Mouse (Mus musculus): ENCODE data around the gene Ppp3r2.

Ppp3r2 gene

DNA sequence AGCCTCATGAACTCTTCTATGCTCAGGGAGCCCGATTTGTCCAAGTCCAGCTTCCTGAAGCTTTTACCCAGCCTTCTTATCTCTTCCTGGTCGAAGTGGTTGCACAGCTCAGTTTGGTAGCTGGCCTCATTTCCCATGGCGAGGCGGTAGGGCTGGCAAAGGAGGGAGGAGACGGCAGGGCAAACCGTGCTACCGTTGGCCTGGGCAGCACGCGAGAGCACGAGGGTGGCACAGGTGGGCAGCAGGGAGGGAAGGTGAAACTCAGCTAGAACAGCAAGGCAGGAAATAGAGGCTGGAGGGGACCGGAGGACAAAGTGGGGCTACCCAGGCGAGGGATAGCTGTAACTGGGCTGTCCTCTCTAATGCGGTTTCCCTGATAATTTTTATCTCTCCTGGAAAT, at the start of gene Ppp3r2:
Gene Ppp3r2 (minus strand): TSS at position 213 of the 400 bp plus-strand sequence.
- no peak for ATAC-seq (ENCODE audit: low TSS enrichment)

DNA sequence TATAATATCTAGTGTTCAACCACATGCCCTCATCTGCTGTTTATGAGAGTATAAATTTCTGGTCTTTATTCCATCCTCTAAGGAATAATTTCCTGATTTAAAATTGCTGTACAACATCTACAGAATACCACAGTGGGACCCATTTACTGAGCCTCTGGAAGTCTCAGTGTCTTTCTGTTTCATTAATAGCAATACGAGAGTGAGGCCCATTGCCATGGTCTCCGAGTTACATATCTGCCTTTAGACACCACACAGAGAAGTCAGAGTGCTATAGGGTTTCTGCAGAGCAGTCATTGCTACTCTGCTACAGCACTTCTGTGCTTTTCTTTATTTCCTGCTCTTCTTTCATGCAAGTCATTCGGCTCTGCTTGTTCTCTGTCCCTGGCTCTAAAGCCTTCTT, 47.5 kb upstream of the Ppp3r2 start:
- no peak for ATAC-seq (ENCODE audit: low TSS enrichment)

DNA sequence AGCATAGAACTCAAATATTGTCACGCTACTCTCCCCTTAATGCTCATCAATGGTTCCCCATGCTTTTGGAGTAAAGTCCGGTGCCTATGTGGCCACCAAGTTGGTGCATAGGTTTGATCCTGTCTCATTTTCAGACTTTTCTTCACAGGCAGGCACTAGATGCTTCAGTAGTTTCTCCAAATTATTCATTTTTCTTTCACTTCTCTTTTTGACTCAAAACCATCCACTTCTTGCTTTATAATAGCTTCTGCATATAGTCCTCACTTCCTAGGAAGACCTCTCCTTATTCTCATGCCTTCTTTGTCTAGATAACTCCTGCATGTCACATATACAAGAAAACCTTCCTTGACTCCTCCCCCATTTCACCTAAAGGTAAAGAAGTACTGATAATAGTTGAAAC, 42.1 kb upstream of the Ppp3r2 start:
- ATAC-seq (ENCODE audit: low TSS enrichment), result no peak

DNA sequence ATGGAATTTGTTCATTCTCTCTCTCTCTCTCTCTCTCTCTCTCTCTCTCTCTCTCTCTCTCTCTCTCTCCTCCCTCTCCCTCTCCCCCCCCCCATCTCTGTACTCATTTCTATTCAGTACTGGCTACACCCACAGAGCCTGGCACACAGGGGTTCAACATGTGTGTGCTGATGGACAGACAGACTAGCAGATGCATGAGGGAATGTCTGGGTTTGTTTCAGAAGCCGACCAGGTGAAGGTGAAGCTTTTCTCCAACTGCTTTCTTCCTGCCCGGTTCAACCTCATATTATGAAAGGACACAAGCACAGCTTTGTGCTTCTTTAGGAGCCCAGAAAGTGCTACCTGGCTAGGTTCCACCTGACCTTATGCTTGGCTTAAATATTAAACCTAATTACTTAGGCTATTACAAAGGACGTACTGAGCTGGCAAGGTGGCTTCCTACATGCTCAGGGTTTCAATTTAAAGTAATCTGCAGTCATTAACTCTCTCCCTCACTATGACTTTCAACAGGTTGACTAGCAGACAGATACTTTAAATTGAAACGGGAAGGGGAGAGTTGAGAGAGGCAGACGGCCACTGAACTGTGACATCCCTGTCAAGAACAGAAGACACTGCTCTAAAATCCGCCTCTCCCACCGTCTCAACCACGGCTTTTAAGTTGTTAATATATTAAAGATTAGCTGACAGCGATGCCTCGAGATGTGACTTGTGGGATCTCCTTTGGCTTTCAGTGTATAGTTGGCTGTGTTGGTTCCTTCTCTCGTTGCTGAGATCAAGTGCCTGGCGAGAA, 9.8 kb upstream of the Ppp3r2 start:
- ATAC-seq (ENCODE audit: low TSS enrichment), result no peak

DNA sequence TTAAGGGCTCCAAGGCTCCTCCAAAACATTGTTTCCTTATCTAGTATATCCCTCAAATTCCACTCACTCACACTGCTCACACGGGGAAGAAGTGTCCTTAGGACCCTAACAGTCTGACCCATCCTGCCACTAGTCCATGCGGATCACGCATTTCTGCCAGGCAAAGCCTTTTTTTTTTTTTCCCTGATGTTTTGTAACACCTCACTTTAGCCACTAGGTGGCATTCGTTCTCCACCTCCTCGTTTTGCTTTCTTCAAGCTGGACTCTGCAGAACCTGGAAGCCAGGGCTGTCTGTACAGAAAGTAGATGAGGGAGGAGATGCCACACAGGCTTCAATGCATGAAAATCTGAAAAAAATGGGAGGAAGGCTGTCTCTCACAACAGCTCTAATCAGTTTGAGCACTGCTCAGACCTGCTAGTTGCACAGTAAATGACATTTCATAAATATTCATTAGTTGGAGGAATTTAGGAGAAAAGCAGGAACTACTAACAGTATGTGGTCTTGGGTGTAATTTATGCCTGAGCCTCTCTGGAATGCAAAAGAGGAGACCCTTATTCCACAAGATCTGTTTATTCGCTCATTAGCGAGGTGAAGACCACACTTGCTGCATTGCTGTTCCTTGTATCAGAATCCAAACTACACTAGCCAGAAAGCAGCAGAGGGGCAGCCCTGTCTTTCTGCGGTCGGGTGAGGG, 6.9 kb upstream of the Ppp3r2 start:
- peak; percentile 93 for ATAC-seq (ENCODE audit: low TSS enrichment)

DNA sequence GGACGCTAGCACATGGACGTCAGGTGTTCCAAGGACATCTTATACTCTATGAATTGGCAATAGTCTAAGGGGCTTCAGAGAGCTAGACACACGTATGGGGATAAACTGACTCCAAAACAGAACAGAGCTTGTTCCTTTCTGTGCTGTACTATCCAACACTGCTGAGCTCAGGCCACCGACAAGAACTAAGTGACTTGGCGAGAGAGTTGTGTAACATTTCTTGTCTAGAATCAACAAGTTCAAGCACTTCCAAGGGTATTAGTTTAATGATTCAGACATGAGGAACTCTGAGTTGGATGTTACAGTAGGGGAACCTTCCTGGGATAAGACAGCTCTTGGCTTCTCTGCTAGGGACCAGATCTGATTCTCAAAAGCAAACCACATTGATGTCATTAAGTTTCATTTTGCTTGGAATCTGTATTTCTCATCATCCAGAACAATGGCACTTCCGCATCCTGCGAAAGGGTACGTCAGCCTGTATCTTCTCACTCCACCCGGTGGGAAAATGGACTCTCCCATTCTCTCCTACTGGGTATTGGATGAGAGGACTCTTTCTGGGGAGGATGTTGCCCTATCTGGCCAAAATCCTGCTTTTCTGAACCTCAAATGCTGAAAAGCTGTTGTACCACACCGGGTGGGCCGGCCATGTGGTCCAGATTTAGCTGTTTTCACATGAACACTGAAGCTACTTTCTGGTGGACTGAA, 1.5 kb downstream of the Ppp3r2 start:
- no peak for ATAC-seq (ENCODE audit: low TSS enrichment)

DNA sequence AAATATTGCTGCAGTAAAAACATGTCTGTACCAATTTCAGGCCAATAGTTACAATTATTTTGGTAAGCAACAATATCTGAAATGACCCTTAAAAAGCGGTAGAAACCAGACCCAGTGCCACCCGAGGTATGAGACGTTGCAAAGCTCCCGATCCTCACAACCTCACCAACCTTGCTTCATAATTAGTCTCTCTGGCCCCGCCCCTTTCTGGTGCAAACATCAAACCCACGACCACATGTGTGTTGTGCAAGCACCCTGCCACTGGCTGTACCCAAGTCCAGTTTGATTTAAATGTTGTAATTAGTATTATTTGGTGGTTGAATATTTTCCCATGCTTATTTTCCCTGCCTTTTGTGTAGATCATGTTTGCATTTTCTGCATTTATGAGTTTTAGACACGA, 5.0 kb downstream of the Ppp3r2 start:
- ATAC-seq (ENCODE audit: low TSS enrichment), result no peak

DNA sequence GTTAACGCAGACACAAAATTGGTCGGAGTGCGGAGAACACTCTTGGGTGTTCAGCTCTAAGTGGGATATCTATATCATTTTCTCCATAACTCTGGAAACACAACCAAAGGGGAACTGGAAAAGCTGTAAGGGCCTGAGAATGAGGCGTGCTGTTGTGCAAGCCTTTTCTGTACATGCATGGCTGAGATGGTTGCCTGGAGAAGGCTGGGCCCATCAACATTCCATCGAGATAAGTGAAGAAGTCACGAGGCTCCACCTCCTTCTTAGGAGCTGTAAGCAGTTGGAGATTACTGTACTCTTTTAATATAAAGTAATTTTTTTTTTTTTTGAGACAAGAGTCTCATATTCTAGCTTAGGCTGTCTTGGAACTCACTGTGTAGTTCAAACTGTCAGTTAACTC, 5.8 kb downstream of the Ppp3r2 start:
- ATAC-seq (ENCODE audit: low TSS enrichment), result no peak

DNA sequence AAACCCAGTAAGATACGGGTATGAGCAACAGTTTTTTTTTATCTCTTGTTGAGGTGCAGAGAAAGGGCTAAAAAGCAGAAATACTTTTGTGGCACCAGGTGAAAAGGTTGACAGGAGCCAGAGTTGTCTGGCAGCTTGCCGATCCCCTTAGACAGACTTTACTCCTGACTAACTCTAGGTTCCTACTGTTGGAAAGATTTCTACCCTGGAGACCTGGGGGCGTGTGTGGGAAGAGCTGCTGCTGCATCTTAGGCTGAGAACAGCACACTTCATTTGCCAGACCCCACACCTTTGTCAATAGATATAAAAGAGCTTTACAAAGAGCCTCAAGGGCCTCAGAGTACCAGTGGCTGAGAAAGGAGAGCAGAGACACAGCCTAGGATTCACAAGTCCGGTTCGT, 17.0 kb downstream of the Ppp3r2 start:
- peak; percentile 31; the same call in 1 of the 2 replicates for ATAC-seq (ENCODE audit: low TSS enrichment)

DNA sequence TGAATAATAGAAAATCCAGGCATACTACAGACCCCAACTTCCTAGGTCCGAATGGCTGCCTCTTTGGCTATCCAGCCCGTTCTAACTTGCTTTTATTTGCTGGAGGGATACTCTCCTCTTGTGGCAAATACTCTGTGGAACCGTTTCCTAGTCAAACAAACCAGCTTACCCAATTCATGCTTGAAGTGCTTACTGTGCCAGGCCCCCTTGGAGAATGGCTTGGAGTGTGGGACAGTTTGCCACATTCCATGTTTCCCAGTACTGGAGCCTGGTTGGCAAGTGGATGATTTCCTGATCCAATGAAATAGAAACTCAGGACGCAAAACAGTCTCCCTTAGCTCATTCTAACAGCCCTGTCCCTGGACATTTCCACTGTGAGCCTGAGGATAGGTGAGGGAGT, 19.6 kb downstream of the Ppp3r2 start:
- no peak for ATAC-seq (ENCODE audit: low TSS enrichment)

DNA sequence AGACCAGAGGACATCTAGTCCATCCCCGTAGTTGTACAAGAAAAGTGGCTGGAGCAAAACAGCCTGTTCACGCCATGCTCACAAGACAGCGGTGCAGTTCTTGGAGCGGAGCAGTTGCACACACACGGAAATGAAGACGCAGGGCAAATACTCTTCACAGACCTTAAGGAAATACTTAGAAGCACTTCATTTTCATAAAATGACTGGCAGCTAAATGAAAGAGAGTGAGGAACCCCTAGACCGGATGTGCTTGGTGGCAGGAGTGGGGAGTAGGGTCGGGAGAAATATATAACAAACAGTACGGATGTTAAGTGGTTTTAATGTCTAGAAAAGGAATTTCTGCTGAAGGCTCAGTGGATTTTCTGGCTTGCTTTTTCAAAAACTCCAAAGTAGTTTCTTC, 20.2 kb downstream of the Ppp3r2 start:
- no peak for ATAC-seq (ENCODE audit: low TSS enrichment)

DNA sequence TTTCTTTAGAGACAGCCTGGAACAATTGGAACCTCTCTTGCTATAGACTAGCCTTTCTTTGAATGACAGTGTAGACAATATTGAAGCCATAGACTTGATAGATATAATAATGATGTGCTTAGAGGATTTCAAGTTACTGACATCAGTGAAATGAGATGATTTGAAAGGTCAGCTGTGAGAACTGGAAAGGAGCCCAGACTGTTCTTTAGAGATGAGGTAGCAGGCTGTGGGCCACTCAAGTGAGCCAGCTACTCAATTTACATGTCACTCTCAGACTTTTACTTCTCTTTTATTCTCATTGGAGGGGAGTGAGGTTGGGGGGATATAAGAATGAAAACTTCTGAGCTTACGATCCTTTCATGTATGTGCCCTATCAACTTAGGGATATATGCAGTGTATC, 22.4 kb downstream of the Ppp3r2 start:
- peak; percentile 9; the same call in 1 of the 2 replicates for ATAC-seq (ENCODE audit: low TSS enrichment)

DNA sequence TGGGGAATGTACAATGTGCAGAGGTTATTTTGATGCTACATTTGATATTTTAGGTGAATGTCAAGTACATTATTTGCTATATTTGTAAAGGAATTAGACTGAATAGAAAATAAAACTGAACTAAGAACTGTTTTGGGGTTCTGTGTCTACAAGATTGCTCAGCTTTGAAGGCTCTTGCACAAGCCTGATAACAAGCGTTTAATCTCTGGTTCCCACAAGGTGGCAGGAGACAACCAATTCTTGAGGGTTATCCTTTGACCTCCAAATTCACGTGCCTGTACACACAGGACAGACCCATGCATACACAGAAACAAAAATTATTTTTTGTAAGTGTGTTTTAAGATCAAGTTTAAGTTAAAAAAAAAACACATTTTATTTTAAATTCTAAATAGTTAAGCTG, 41.9 kb downstream of the Ppp3r2 start:
- no peak for ATAC-seq (ENCODE audit: low TSS enrichment)

DNA sequence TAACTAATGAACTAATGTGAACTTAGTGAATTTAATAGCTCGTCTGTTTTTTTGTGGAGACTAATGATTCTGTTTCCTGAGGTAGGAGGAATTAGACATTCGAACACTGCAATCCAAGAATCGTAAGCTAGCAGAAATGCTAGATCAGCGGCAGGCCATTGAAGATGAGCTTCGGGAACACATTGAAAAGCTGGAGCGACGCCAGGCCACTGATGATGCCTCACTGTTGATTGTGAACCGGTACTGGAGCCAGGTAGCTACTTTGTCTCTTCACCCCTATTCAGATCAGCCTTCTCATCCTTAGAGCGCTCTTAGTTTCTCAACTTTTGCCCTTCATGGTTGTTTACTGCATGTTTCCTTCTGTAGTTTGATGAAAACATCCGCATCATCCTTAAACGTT, 44.0 kb downstream of the Ppp3r2 start:
- no peak for ATAC-seq (ENCODE audit: low TSS enrichment)

DNA sequence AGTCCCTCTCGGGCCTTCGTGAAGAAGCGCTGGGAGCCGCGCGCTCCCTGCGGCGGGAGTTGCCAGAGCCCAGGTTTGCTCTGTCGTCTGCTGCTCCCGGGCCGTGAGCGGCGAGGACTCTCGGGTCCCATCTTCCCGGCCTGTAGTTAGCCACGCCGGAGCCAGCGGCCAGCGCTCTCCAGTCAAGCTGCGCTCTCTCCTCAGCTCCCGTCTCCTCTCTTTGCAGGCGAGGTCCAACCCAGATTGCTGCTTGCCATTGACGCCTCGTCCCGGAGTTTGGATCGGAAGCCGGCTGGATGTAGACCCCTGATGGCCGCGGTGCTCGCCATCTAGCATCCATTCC, 49.7 kb downstream of the Ppp3r2 start:
- peak; percentile 77; the same call in 1 of the 2 replicates for ATAC-seq (ENCODE audit: low TSS enrichment)

DNA sequence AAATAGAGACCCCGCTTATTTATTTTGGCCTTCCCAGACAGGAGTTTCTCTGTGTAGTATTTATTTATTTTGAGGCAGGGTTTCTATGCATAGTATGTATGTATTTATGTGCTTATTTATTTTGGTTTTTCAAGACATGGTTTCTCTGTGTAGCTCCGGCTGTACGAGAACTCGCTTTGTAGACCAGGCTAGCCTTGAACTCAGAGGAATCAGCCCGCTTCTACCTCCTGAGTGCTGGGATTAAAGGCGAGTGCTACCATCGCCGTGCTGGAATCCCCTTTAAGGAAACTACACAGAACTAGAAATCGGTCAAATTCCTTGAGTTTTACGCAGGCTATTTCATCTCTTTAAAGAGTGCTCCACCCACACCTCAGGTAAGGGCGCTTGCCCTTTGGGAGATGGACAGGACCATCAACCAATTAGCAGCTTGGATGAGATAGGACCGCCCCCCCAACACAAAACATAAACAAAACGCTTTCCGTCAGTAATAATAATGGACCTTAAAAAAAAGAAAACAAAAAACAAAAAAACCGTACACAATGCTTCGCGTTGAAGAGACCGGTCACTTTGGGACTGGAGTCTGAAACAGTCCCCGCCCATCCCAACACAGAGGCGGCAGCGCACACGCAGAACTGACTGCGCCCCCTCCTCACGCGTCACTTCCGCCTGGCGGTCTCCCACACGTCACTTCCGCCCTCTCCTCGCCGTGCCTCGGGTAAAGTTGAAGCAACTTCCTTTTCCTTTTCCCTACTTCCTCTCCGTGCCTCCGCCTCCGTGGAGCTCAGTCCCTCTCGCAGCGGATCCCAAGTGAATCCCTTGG, 50.3 kb downstream of the Ppp3r2 start, which contains the start of gene Rnf20:
Gene Rnf20 (plus strand): TSS at position 688 of the 820 bp plus-strand sequence.
- peak; percentile 98 for ATAC-seq (ENCODE audit: low TSS enrichment)

DNA sequence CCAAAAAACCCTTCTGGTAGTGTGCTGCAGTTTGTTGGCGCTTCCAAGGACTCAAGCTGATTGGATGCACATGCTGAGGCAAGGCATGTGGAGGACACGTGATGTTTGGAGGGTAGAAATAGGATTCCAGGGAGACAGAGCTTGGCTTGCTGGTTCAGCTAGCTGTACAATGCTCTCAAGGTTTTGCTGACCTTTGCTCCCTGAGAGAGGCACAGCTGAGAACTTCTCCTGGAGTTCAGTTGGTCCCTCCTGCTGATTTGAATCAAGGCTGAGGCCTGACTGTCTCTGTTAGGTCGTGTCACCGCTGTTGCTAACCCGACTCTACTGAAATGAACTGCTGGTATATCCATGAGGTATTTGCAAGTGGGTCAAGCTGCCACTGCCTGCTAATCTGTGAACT, 52.9 kb downstream of the Ppp3r2 start:
- ATAC-seq (ENCODE audit: low TSS enrichment), result no peak

Measured in frontal cortex, adult (tissue).